Mouse (Mus musculus) MEL (cell line): ENCODE data around the gene Dcun1d1. TPM values are rescaled to one million over a fixed set of nuclear protein-coding genes. Genes with fewer than 3 reads are reported as not detected.

Source experiments
- DNase-seq: peaks from one replicate; pipeline ENCODE4 v3.0.0; 2011; ENCODE audit warnings: low read depth, low spot score
- H3K27ac ChIP-seq: 2 replicates; pipeline ENCODE4 v1.5.1; 2012; ENCODE audit warnings: low read depth, mild to moderate bottlenecking, control low read depth, low read length, moderate library complexity; ENCODE audit not compliant: control insufficient read depth
- H3K27me3 ChIP-seq, 2 experiments: fragments of 150-350 bp in 1 of 2; sonication (generic) in 1 of 2; 2 replicates each; pipeline ENCODE4 v1.6.1; 2012; ENCODE audit warnings: low read length in 2 of 2, mild to moderate bottlenecking in 2 of 2, improper control_type of control experiment in 1 of 2, moderate library complexity in 1 of 2; ENCODE audit not compliant: insufficient read depth in 2 of 2, control insufficient read depth in 1 of 2
- H3K36me3 ChIP-seq, 2 experiments: 2 replicates each; pipeline ENCODE4 v1.6.1; 2012 to 2014; ENCODE audit warnings: low read length in 2 of 2, improper control_type of control experiment in 1 of 2, inconsistent platforms in 1 of 2, mild to moderate bottlenecking in 1 of 2; ENCODE audit not compliant: insufficient read depth in 2 of 2, control insufficient read depth in 1 of 2
- H3K4me1 ChIP-seq, 2 experiments: fragments of 150-350 bp in 1 of 2; sonication (generic) in 1 of 2; 2 replicates each; pipeline ENCODE4 v1.6.1; 2012; ENCODE audit warnings: low read length in 2 of 2, improper control_type of control experiment in 1 of 2, mild to moderate bottlenecking in 1 of 2; ENCODE audit not compliant: insufficient read depth in 2 of 2, control insufficient read depth in 1 of 2
- H3K4me3 ChIP-seq, 2 experiments: fragments of 150-350 bp in 1 of 2; sonication (generic) in 1 of 2; 2 replicates each; pipeline ENCODE4 v1.5.1; 2012; ENCODE audit warnings: low read depth in 2 of 2, low read length in 2 of 2, mild to moderate bottlenecking in 2 of 2, moderate library complexity in 2 of 2, control low read depth in 1 of 2, improper control_type of control experiment in 1 of 2; ENCODE audit not compliant: control insufficient read depth in 1 of 2, insufficient read depth in 1 of 2
- H3K79me2 ChIP-seq: 2 replicates; pipeline ENCODE4 v1.6.1; 2012; ENCODE audit warnings: mild to moderate bottlenecking, low read length, moderate library complexity; ENCODE audit not compliant: control insufficient read depth, poor library complexity, insufficient read depth
- H3K9ac ChIP-seq: 2 replicates; pipeline ENCODE4 v1.6.1; 2012; ENCODE audit warnings: low read depth, mild to moderate bottlenecking, control low read depth, low read length, moderate library complexity; ENCODE audit not compliant: control insufficient read depth, poor library complexity, severe bottlenecking
- H3K9me3 ChIP-seq: fragments of 150-350 bp; sonication (generic); replicated peaks from 2 replicates; pipeline ENCODE4 v1.6.1; 2012; ENCODE audit warnings: mild to moderate bottlenecking, low read length, improper control_type of control experiment, moderate library complexity; ENCODE audit not compliant: insufficient read depth
- BHLHE40 ChIP-seq: IDR thresholded peaks from 2 replicates; pipeline ENCODE4 v1.6.1; 2012; ENCODE audit warnings: low read depth, mild to moderate bottlenecking, inconsistent platforms, low read length, improper control_type of control experiment, borderline replicate concordance
- EP300 ChIP-seq, 2 experiments: IDR thresholded peaks; 2 replicates each; pipeline ENCODE4 v1.6.1; 2011; ENCODE audit warnings: improper control_type of control experiment in 2 of 2, low read length in 2 of 2, low read depth in 1 of 2, mild to moderate bottlenecking in 1 of 2
- ETS1 ChIP-seq: IDR thresholded peaks from 2 replicates; pipeline ENCODE4 v1.6.1; 2012; ENCODE audit warnings: low read depth, mild to moderate bottlenecking, inconsistent platforms, low read length, improper control_type of control experiment, moderate library complexity
- HCFC1 ChIP-seq: IDR thresholded peaks from 2 replicates; pipeline ENCODE4 v1.6.1; 2012; ENCODE audit warnings: low read depth, mild to moderate bottlenecking, inconsistent platforms, low read length, improper control_type of control experiment, moderate library complexity
- KAT2A ChIP-seq: conservative IDR thresholded peaks from 2 replicates; pipeline ENCODE4 v1.6.1; 2012; ENCODE audit warnings: low read depth, low read length, improper control_type of control experiment, inconsistent platforms
- MAZ ChIP-seq: IDR thresholded peaks from 2 replicates; pipeline ENCODE4 v1.6.1; 2012; ENCODE audit warnings: low read depth, mild to moderate bottlenecking, inconsistent platforms, low read length, improper control_type of control experiment
- MEF2A ChIP-seq: IDR thresholded peaks from 2 replicates; pipeline ENCODE4 v1.6.1; 2014; ENCODE audit warnings: low read depth, mild to moderate bottlenecking, inconsistent platforms, low read length, improper control_type of control experiment; ENCODE audit not compliant: poor library complexity, insufficient replicate concordance, severe bottlenecking; ENCODE audit errors: extremely low read depth
- MXI1 ChIP-seq: IDR thresholded peaks from 2 replicates; pipeline ENCODE4 v1.6.1; 2011; ENCODE audit warnings: mild to moderate bottlenecking, low read depth, low read length, improper control_type of control experiment
- NRF1 ChIP-seq: IDR thresholded peaks from 2 replicates; pipeline ENCODE4 v1.6.1; 2014; ENCODE audit warnings: low read depth, mild to moderate bottlenecking, inconsistent platforms, low read length, improper control_type of control experiment, moderate library complexity; ENCODE audit not compliant: poor library complexity, insufficient read depth, severe bottlenecking
- POLR2A ChIP-seq, 2 experiments: IDR thresholded peaks; 2 replicates each; pipeline ENCODE4 v1.6.1; 2011 to 2012; ENCODE audit warnings: low read length in 2 of 2, mild to moderate bottlenecking in 2 of 2, control low read depth in 1 of 2, improper control_type of control experiment in 1 of 2, low read depth in 1 of 2, moderate library complexity in 1 of 2; ENCODE audit not compliant: control insufficient read depth in 1 of 2, insufficient read depth in 1 of 2, poor library complexity in 1 of 2
- POLR2AphosphoS2 ChIP-seq: IDR thresholded peaks from 2 replicates; pipeline ENCODE4 v1.6.1; 2011; ENCODE audit warnings: low read length, improper control_type of control experiment
- POLR2AphosphoS5 ChIP-seq: IDR thresholded peaks from 2 replicates; pipeline ENCODE4 v1.6.1; 2012; ENCODE audit warnings: low read depth, borderline replicate concordance, mild to moderate bottlenecking, inconsistent platforms, low read length, moderate library complexity, mixed read lengths
- RAD21 ChIP-seq: IDR thresholded peaks from 2 replicates; pipeline ENCODE4 v1.6.1; 2011; ENCODE audit warnings: mild to moderate bottlenecking, low read depth, low read length, improper control_type of control experiment
- SMC3 ChIP-seq: IDR thresholded peaks from 2 replicates; pipeline ENCODE4 v1.6.1; 2011; ENCODE audit warnings: low read depth, low read length, improper control_type of control experiment
- TBP ChIP-seq: IDR thresholded peaks from 2 replicates; pipeline ENCODE4 v1.8.0; 2011; ENCODE audit warnings: low read depth, low read length, improper control_type of control experiment
- TCF12 ChIP-seq: IDR thresholded peaks from 2 replicates; pipeline ENCODE4 v1.6.1; 2014; ENCODE audit warnings: low read depth, mild to moderate bottlenecking, inconsistent platforms, low read length, improper control_type of control experiment, moderate library complexity
- USF1 ChIP-seq: IDR thresholded peaks from 2 replicates; pipeline ENCODE4 v1.6.1; 2014; ENCODE audit warnings: low read depth, mild to moderate bottlenecking, inconsistent platforms, low read length, improper control_type of control experiment, moderate library complexity
- ZC3H11A ChIP-seq: IDR thresholded peaks from 2 replicates; pipeline ENCODE4 v1.6.1; 2012; ENCODE audit warnings: low read depth, mild to moderate bottlenecking, inconsistent platforms, low read length, improper control_type of control experiment
- ZNF384 ChIP-seq: IDR thresholded peaks from 2 replicates; pipeline ENCODE4 v1.6.1; 2012; ENCODE audit warnings: low read depth, mild to moderate bottlenecking, inconsistent platforms, low read length, improper control_type of control experiment
- polyA plus RNA-seq, 2 experiments: library from polyadenylated mRNA; stranded (reverse) in 1 of 2; unstranded in 1 of 2; fragments of >175 nt in 1 of 2; fragments of >200 nt in 1 of 2; gene quantifications; 2 replicates each; pipeline versions ENCODE4 v1.2.1 to v1.2.4; 2012; ENCODE audit warnings: low replicate concordance in 2 of 2, low read depth in 1 of 2; ENCODE audit not compliant: insufficient read length in 2 of 2, insufficient read depth in 1 of 2, missing spikeins in 1 of 2
- total RNA-seq: library from RNA; depleted of rRNA; stranded (reverse); fragments of 300-350 nt; gene quantifications from 2 replicates; pipeline ENCODE4 v1.2.3, GENCODE M21; 2012

Dcun1d1 gene
- total and polyA plus RNA-seq, 3 experiments, result 20.8 to 35.1 (median 32.7) TPM

GRCm38 (mm10) chr3:35953816-35954215 lies 16.6 kb upstream of the Dcun1d1 start:
- Histone ChIP-seq H3K79me2 (no peaks in the 10 kb centered on the region), H3K4me3 (no peak overlapping the region), H3K9ac (no peak overlapping the region), H3K4me1 (no peaks in the 10 kb centered on the region), H3K36me3 (no peaks in the 10 kb centered on the region), H3K27ac (no peak overlapping the region), H3K27me3 (no peaks in the 10 kb centered on the region), H3K9me3 (no peaks in the 10 kb centered on the region)
- DNase-seq, result no peak
- TF ChIP-seq TBP (no peak), RAD21 (no peak), KAT2A (no peak), MEF2A (no peak), MAZ (no peak), TCF12 (no peak), POLR2AphosphoS2 (no peak), POLR2AphosphoS5 (no peak), HCFC1 (no peak), SMC3 (no peak), ETS1 (no peak), MXI1 (no peak), ZNF384 (no peak), NRF1 (no peak), EP300 (IDR thresholded peaks at IDR 0.05; ENCODE audit: low read depth in 1 of 2, low read length in 2 of 2) (no peak)

- H3K27me3 ChIP-seq, result no peaks in the 10 kb centered on the region
- H3K9ac ChIP-seq, result no peak overlapping the region
- no peaks in the 10 kb centered on the region for H3K9me3 ChIP-seq
- H3K79me2 ChIP-seq, result no peaks in the 10 kb centered on the region
- H3K36me3 ChIP-seq, result no peaks in the 10 kb centered on the region
- TF ChIP-seq KAT2A, result no peak
- TF ChIP-seq POLR2A (IDR thresholded peaks at IDR 0.05; ENCODE audit: control insufficient read depth in 1 of 2, insufficient read depth in 1 of 2, low read depth in 1 of 2, low read length in 2 of 2, poor library complexity in 1 of 2), result no peak
- no peak for TF ChIP-seq BHLHE40
- no peak for TF ChIP-seq SMC3
- TF ChIP-seq USF1, result no peak
- no peak for TF ChIP-seq HCFC1
- no peak for TF ChIP-seq ZC3H11A
- no peak overlapping the region for H3K27ac ChIP-seq
- no peaks in the 10 kb centered on the region for H3K4me1 ChIP-seq
- H3K4me3 ChIP-seq, result no peak overlapping the region
- no peak for DNase-seq
Measured at GRCm38 (mm10) chr3:35953184-35953583, 15.9 kb upstream of the Dcun1d1 start.
